Mouse (Mus musculus): ENCODE measurements at regions not wholly inside any gene's neighbourhood (a gene's known extent, or its start where the extent isn't known, plus 50 kb on each side); places are given as distances from the start of the nearest gene placed in this dataset.

GRCm38 (mm10) chr2:92776497-92776896 lies 138.4 kb upstream of the Syt13 start:
- H3K9me3 ChIP-seq (replicated peaks; ENCODE audit: insufficient read depth, low read length): no peaks in the 10 kb centered on the region
- peaks cover 14 to 22% of the 10 kb centered on the region in 2 experiments for H3K27me3 ChIP-seq (ENCODE audit: control insufficient read depth in 1 of 2, insufficient read depth in 2 of 2, low read length in 2 of 2)
- no peaks in the 10 kb centered on the region for H3K36me3 ChIP-seq (ENCODE audit: control insufficient read depth in 1 of 2, insufficient read depth in 2 of 2, low read length in 2 of 2)
- H3K79me2 ChIP-seq (ENCODE audit: control insufficient read depth, insufficient read depth, low read length, poor library complexity): no peaks in the 10 kb centered on the region
- H3K4me1 ChIP-seq (ENCODE audit: control insufficient read depth in 1 of 2, insufficient read depth in 2 of 2, low read length in 2 of 2): no peaks in the 10 kb centered on the region
- H3K4me3 ChIP-seq (ENCODE audit: control insufficient read depth in 1 of 2, insufficient read depth in 1 of 2, low read depth in 2 of 2, low read length in 2 of 2): no peak overlapping the region
- TF ChIP-seq CTCF (IDR thresholded peaks at IDR 0.05 in 2 of 3, conservative IDR thresholded peaks at IDR 0.05 in 1 of 3; ENCODE audit: control insufficient read depth in 1 of 3, insufficient read depth in 1 of 3, low read depth in 2 of 3, low read length in 3 of 3, poor library complexity in 1 of 3, severe bottlenecking in 1 of 3) (no peak), KAT2A (conservative IDR thresholded peaks at IDR 0.05; ENCODE audit: low read depth, low read length) (no peak), ZC3H11A (IDR thresholded peaks at IDR 0.05; ENCODE audit: low read depth, low read length) (no peak), RAD21 (IDR thresholded peaks at IDR 0.05; ENCODE audit: low read depth, low read length) (no peak), MAFK (IDR thresholded peaks at IDR 0.05; ENCODE audit: borderline replicate concordance, low read depth, low read length) (no peak), POLR2A (IDR thresholded peaks at IDR 0.05; ENCODE audit: control insufficient read depth in 1 of 2, insufficient read depth in 1 of 2, low read depth in 1 of 2, low read length in 2 of 2, poor library complexity in 1 of 2) (no peak)
- H3K27ac ChIP-seq (ENCODE audit: control insufficient read depth, low read depth, low read length): no peak overlapping the region
- no peak overlapping the region for H3K9ac ChIP-seq (ENCODE audit: control insufficient read depth, low read depth, low read length, poor library complexity, severe bottlenecking)
- no peak for DNase-seq (ENCODE audit: low read depth, low spot score)

- H3K9ac ChIP-seq (ENCODE audit: control insufficient read depth, low read depth, low read length, poor library complexity, severe bottlenecking): no peak overlapping the region
- DNase-seq (ENCODE audit: low read depth, low spot score): no peak
- TF ChIP-seq POLR2AphosphoS5 (IDR thresholded peaks at IDR 0.05; ENCODE audit: borderline replicate concordance, low read depth, low read length): no peak
- no peak for TF ChIP-seq MAZ (IDR thresholded peaks at IDR 0.05; ENCODE audit: low read depth, low read length)
- no peak for TF ChIP-seq ZKSCAN1 (IDR thresholded peaks at IDR 0.05; ENCODE audit: low read depth, low read length)
- TF ChIP-seq MAX (IDR thresholded peaks at IDR 0.05; ENCODE audit: low read length): no peak
- TF ChIP-seq KAT2A (conservative IDR thresholded peaks at IDR 0.05; ENCODE audit: low read depth, low read length): no peak
- no peak for TF ChIP-seq SMC3 (IDR thresholded peaks at IDR 0.05; ENCODE audit: low read depth, low read length)
- TF ChIP-seq EP300 (IDR thresholded peaks at IDR 0.05; ENCODE audit: low read depth in 1 of 2, low read length in 2 of 2): no peak
- TF ChIP-seq MYC (IDR thresholded peaks at IDR 0.05; ENCODE audit: low read depth, low read length): no peak
- no peak for TF ChIP-seq ZNF384 (IDR thresholded peaks at IDR 0.05; ENCODE audit: low read depth, low read length)
- TF ChIP-seq ZMIZ1 (IDR thresholded peaks at IDR 0.05; ENCODE audit: low read depth, low read length): no peak
- TF ChIP-seq TCF12 (IDR thresholded peaks at IDR 0.05; ENCODE audit: low read depth, low read length): no peak
- no peak for TF ChIP-seq ELF1 (IDR thresholded peaks at IDR 0.05; ENCODE audit: low read depth, low read length)
- no peak for TF ChIP-seq NRF1 (IDR thresholded peaks at IDR 0.05; ENCODE audit: insufficient read depth, low read depth, low read length, poor library complexity, severe bottlenecking)
- no peak for TF ChIP-seq MXI1 (IDR thresholded peaks at IDR 0.05; ENCODE audit: low read depth, low read length)
- TF ChIP-seq E2F4 (IDR thresholded peaks at IDR 0.05; ENCODE audit: borderline replicate concordance, low read depth, low read length): no peak
- TF ChIP-seq TAL1 (IDR thresholded peaks at IDR 0.05; ENCODE audit: low read length): no peak
- TF ChIP-seq CHD1 (IDR thresholded peaks at IDR 0.05; ENCODE audit: low read depth, low read length): no peak
- no peak overlapping the region for H3K27ac ChIP-seq (ENCODE audit: control insufficient read depth, low read depth, low read length)
- H3K9me3 ChIP-seq (replicated peaks; ENCODE audit: insufficient read depth, low read length): no peaks in the 10 kb centered on the region
- H3K79me2 ChIP-seq (ENCODE audit: control insufficient read depth, insufficient read depth, low read length, poor library complexity): no peaks in the 10 kb centered on the region
- no peaks in the 10 kb centered on the region for H3K36me3 ChIP-seq (ENCODE audit: control insufficient read depth in 1 of 2, insufficient read depth in 2 of 2, low read length in 2 of 2)
- peaks cover 9 to 34% of the 10 kb centered on the region in 2 experiments for H3K27me3 ChIP-seq (ENCODE audit: control insufficient read depth in 1 of 2, insufficient read depth in 2 of 2, low read length in 2 of 2)
- H3K4me3 ChIP-seq (ENCODE audit: control insufficient read depth in 1 of 2, insufficient read depth in 1 of 2, low read depth in 2 of 2, low read length in 2 of 2): no peak overlapping the region
- no peaks in the 10 kb centered on the region for H3K4me1 ChIP-seq (ENCODE audit: control insufficient read depth in 1 of 2, insufficient read depth in 2 of 2, low read length in 2 of 2)
Measured at GRCm38 (mm10) chr2:92779101-92779500, 135.8 kb upstream of the Syt13 start.
